16 mouse cellular contexts compared by ENCODE assay signal in genomic region chr19:10431410-10431809, GRCm38 (mm10). TPM values are rescaled to one million over a fixed set of nuclear protein-coding genes. Genes with fewer than 3 reads are reported as not detected.
DNase-seq lines count a peak whose midpoint lies in the region; ATAC-seq and TF ChIP-seq lines count a peak whose summit lies in the region.
"Had no signal": no experiment of that assay in that cellular context is flagged by ENCODE, and none has a peak within 500 bp of the region (broad histone marks: within the 10 kb centered on the region; RNA-seq: fewer than 3 reads in every experiment).

No protein-coding gene starts in this region.

- H3K9ac ChIP-seq in forebrain, embryonic 12.5 days = no peak overlapping the region
- no peak overlapping the region for H3K9ac ChIP-seq in forebrain, embryonic 14.5 days (ENCODE audit: low read length)
- H3K9ac ChIP-seq in midbrain, embryonic 11.5 days (ENCODE audit: low read length) = no peak overlapping the region
- no peak overlapping the region for H3K9ac ChIP-seq in midbrain, postnatal 0 days (replicated peaks; ENCODE audit: low read length, poor library complexity, severe bottlenecking)
- peak overlapping the region; percentile 31; the same call in 1 of the 2 replicates for H3K9ac ChIP-seq in liver, embryonic 13.5 days
- H3K9ac ChIP-seq: forebrain, postnatal 0 days; heart, embryonic 12.5 days; limb, embryonic 12.5 days had no signal

- no peak overlapping the region for H3K4me3 ChIP-seq in forebrain, embryonic 12.5 days (replicated peaks)
- H3K4me3 ChIP-seq in forebrain, embryonic 14.5 days (ENCODE audit: low read depth, low read length) = no peak overlapping the region
- H3K4me3 ChIP-seq in midbrain, embryonic 11.5 days (ENCODE audit: low read depth, low read length) = no peak overlapping the region
- H3K4me3 ChIP-seq in midbrain, postnatal 0 days (ENCODE audit: low read depth, low read length) = no peak overlapping the region
- H3K4me3 ChIP-seq in liver, embryonic 13.5 days (replicated peaks) = no peak overlapping the region
- H3K4me3 ChIP-seq: heart, embryonic 12.5 days; limb, embryonic 12.5 days had no signal

- no peaks in the 10 kb centered on the region for H3K36me3 ChIP-seq in forebrain, embryonic 12.5 days (replicated peaks)
- H3K36me3 ChIP-seq in forebrain, embryonic 14.5 days (ENCODE audit: control insufficient read depth, insufficient read depth, low read length) = no peaks in the 10 kb centered on the region; the same call in 1 of the 2 replicates
- no peaks in the 10 kb centered on the region for H3K36me3 ChIP-seq in midbrain, embryonic 11.5 days (ENCODE audit: control insufficient read depth, insufficient read depth, low read length)
- H3K36me3 ChIP-seq in midbrain, postnatal 0 days (ENCODE audit: insufficient read depth, low read length) = peaks cover 8% of the 10 kb centered on the region; the same call in 1 of the 2 replicates
- H3K36me3 ChIP-seq in liver, embryonic 13.5 days = no peaks in the 10 kb centered on the region
- H3K36me3 ChIP-seq: heart, embryonic 12.5 days; limb, embryonic 12.5 days had no signal

- ATAC-seq in forebrain, embryonic 12.5 days (ENCODE audit: low FRiP score) = no peak
- no peak for ATAC-seq in forebrain, embryonic 14.5 days
- 0 out of 2 replicates have a peak, but pooled peaks have one; percentile 17 for ATAC-seq in midbrain, embryonic 11.5 days (ENCODE audit: low FRiP score)
- no peak; the same call in 1 of the 2 replicates for ATAC-seq in midbrain, postnatal 0 days (ENCODE audit: low FRiP score)
- ATAC-seq in liver, embryonic 13.5 days (ENCODE audit: low read depth) = peak; percentile 82
- ATAC-seq: forebrain, postnatal 0 days; hindbrain, embryonic 16.5 days; intestine, postnatal 0 days had no signal

- TF ChIP-seq CTCF in midbrain, postnatal 0 days (IDR thresholded peaks at IDR 0.05) = no peak

- 71% methylated on average over 3 of the region's 3 CpGs for WGBS in forebrain, embryonic 12.5 days
- WGBS in forebrain, embryonic 14.5 days = 61% methylated on average over 3 of the region's 3 CpGs
- 66% methylated on average over 3 of the region's 3 CpGs for WGBS in midbrain, embryonic 11.5 days
- 49% methylated on average over 3 of the region's 3 CpGs for WGBS in midbrain, postnatal 0 days
- 10% methylated on average over 3 of the region's 3 CpGs for WGBS in liver, embryonic 13.5 days (ENCODE audit: insufficient replicate concordance)

- no peak overlapping the region for H3K4me2 ChIP-seq in forebrain, embryonic 12.5 days
- no peak overlapping the region for H3K4me2 ChIP-seq in forebrain, embryonic 14.5 days (ENCODE audit: low read length)
- H3K4me2 ChIP-seq in midbrain, embryonic 11.5 days = no peak overlapping the region
- no peak overlapping the region for H3K4me2 ChIP-seq in midbrain, postnatal 0 days (ENCODE audit: low read depth, low read length, poor library complexity, severe bottlenecking)
- H3K4me2 ChIP-seq in liver, embryonic 13.5 days = peak overlapping the region; percentile 22
- H3K4me2 ChIP-seq: heart, embryonic 12.5 days; limb, embryonic 12.5 days had no signal

- no peak for DNase-seq in forebrain, embryonic 14.5 days (ENCODE audit: low spot score)
- DNase-seq in midbrain, embryonic 11.5 days (ENCODE audit: low spot score, missing footprints) = no peak
- DNase-seq in midbrain, postnatal 0 days (ENCODE audit: low spot score) = no peak
- peak; percentile 27 for DNase-seq in liver, embryonic 13.5 days
- peak; percentile 52 for DNase-seq in retina, postnatal 1 day
- no peak for DNase-seq in kidney, adult 9 months
- DNase-seq in testis, postnatal 10 days (ENCODE audit: low spot score) = no peak
- DNase-seq: adrenal gland, postnatal 14 days; forebrain, postnatal 0 days; gastrocnemius, postnatal 14 days; kidney, postnatal 10 days had no signal

- 0 out of 2 replicates have a peak overlapping the region, but pooled peaks have one; percentile 8 for H3K27ac ChIP-seq in forebrain, embryonic 12.5 days
- H3K27ac ChIP-seq in forebrain, embryonic 14.5 days (ENCODE audit: low read depth, low read length) = no peak overlapping the region
- no peak overlapping the region for H3K27ac ChIP-seq in midbrain, embryonic 11.5 days (ENCODE audit: low read depth, low read length)
- H3K27ac ChIP-seq in midbrain, postnatal 0 days (ENCODE audit: low read depth, low read length) = no peak overlapping the region
- 0 out of 2 replicates have a peak overlapping the region, but pooled peaks have one; percentile 29 for H3K27ac ChIP-seq in liver, embryonic 13.5 days
- H3K27ac ChIP-seq: limb, embryonic 12.5 days had no signal

- no peaks in the 10 kb centered on the region for H3K9me3 ChIP-seq in forebrain, embryonic 12.5 days
- no peaks in the 10 kb centered on the region for H3K9me3 ChIP-seq in forebrain, embryonic 14.5 days (replicated peaks; ENCODE audit: control insufficient read depth, low read length)
- no peaks in the 10 kb centered on the region for H3K9me3 ChIP-seq in midbrain, embryonic 11.5 days (ENCODE audit: control insufficient read depth, low read length)
- H3K9me3 ChIP-seq in midbrain, postnatal 0 days (ENCODE audit: low read length) = no peaks in the 10 kb centered on the region
- H3K9me3 ChIP-seq in liver, embryonic 13.5 days (replicated peaks) = no peaks in the 10 kb centered on the region
- H3K9me3 ChIP-seq: heart, embryonic 12.5 days; limb, embryonic 12.5 days had no signal

- H3K4me1 ChIP-seq in forebrain, embryonic 12.5 days = peaks cover 17% of the 10 kb centered on the region
- no peaks in the 10 kb centered on the region; the same call in 1 of the 2 replicates for H3K4me1 ChIP-seq in forebrain, embryonic 14.5 days (ENCODE audit: control insufficient read depth, insufficient read depth, low read length)
- H3K4me1 ChIP-seq in midbrain, embryonic 11.5 days (ENCODE audit: control insufficient read depth, insufficient read depth, low read length) = peaks cover 2% of the 10 kb centered on the region
- no peaks in the 10 kb centered on the region for H3K4me1 ChIP-seq in midbrain, postnatal 0 days (ENCODE audit: insufficient read depth, low read length)
- peaks cover 35% of the 10 kb centered on the region for H3K4me1 ChIP-seq in liver, embryonic 13.5 days (replicated peaks)

- peaks cover 13% of the 10 kb centered on the region; the same call in 1 of the 2 replicates for H3K27me3 ChIP-seq in forebrain, embryonic 12.5 days
- no peaks in the 10 kb centered on the region for H3K27me3 ChIP-seq in forebrain, embryonic 14.5 days (replicated peaks; ENCODE audit: control insufficient read depth, insufficient read depth, low read length)
- H3K27me3 ChIP-seq in midbrain, embryonic 11.5 days (ENCODE audit: control insufficient read depth, insufficient read depth, low read length) = no peaks in the 10 kb centered on the region
- H3K27me3 ChIP-seq in midbrain, postnatal 0 days (ENCODE audit: insufficient read depth, low read length) = no peaks in the 10 kb centered on the region
- peaks cover 15% of the 10 kb centered on the region for H3K27me3 ChIP-seq in liver, embryonic 13.5 days

RNA-seq across cellular contexts. Expression of gene Lrrc10b, which starts 25.9 kb away (rescaled TPM):
- 0.83 and 1.1 TPM in 2 replicates for polyA plus RNA-seq in forebrain, embryonic 12.5 days (2016; fragmentation: Nextera tagmentation; extraction: Ambion mirVana)
- 0.49 and 0.76 TPM in 2 replicates for polyA plus RNA-seq in forebrain, embryonic 14.5 days (2014; fragmentation: Nextera tagmentation; extraction: Ambion mirVana)
- polyA plus RNA-seq in midbrain, embryonic 11.5 days (2014; fragmentation: Nextera tagmentation; extraction: Ambion mirVana) = 0.55 and 0.59 TPM in 2 replicates
- 6.2 and 8.7 TPM in 2 replicates for total RNA-seq in midbrain, postnatal 0 days (2014; rRNA removed)
- polyA plus RNA-seq in midbrain, postnatal 0 days (2015; fragmentation: Nextera tagmentation; extraction: Ambion mirVana) = 2.2 and 2.3 TPM in 2 replicates
- polyA plus RNA-seq in liver, embryonic 13.5 days (2015; fragmentation: Nextera tagmentation; extraction: Ambion mirVana) = 0.06 TPM in 1 of 2 replicates, not detected in the other

RNA-seq across cellular contexts. Expression of gene Syt7, which starts 42.5 kb away (rescaled TPM):
- 2.7 and 5.5 TPM in 2 replicates for polyA plus RNA-seq in forebrain, embryonic 12.5 days (2016; fragmentation: Nextera tagmentation; extraction: Ambion mirVana)
- 5.8 and 6.1 TPM in 2 replicates for polyA plus RNA-seq in forebrain, embryonic 14.5 days (2014; fragmentation: Nextera tagmentation; extraction: Ambion mirVana)
- 3.0 and 3.9 TPM in 2 replicates for polyA plus RNA-seq in midbrain, embryonic 11.5 days (2014; fragmentation: Nextera tagmentation; extraction: Ambion mirVana)
- 138 and 140 TPM in 2 replicates for total RNA-seq in midbrain, postnatal 0 days (2014; rRNA removed)
- polyA plus RNA-seq in midbrain, postnatal 0 days (2015; fragmentation: Nextera tagmentation; extraction: Ambion mirVana) = 14.7 and 19.0 TPM in 2 replicates
- polyA plus RNA-seq in liver, embryonic 13.5 days (2015; fragmentation: Nextera tagmentation; extraction: Ambion mirVana) = 0.10 and 0.21 TPM in 2 replicates

RNA-seq across cellular contexts. Expression of gene Ppp1r32, which starts 51.3 kb away (rescaled TPM):
- polyA plus RNA-seq in forebrain, embryonic 12.5 days (2016; fragmentation: Nextera tagmentation; extraction: Ambion mirVana) = 0.58 and 0.97 TPM in 2 replicates
- polyA plus RNA-seq in forebrain, embryonic 14.5 days (2014; fragmentation: Nextera tagmentation; extraction: Ambion mirVana) = 2.5 and 2.6 TPM in 2 replicates
- polyA plus RNA-seq in midbrain, embryonic 11.5 days (2014; fragmentation: Nextera tagmentation; extraction: Ambion mirVana) = 0.21 and 0.48 TPM in 2 replicates
- total RNA-seq in midbrain, postnatal 0 days (2014; rRNA removed) = 4.9 and 7.8 TPM in 2 replicates
- 5.0 and 5.3 TPM in 2 replicates for polyA plus RNA-seq in midbrain, postnatal 0 days (2015; fragmentation: Nextera tagmentation; extraction: Ambion mirVana)
- not detected in 2 replicates for polyA plus RNA-seq in liver, embryonic 13.5 days (2015; fragmentation: Nextera tagmentation; extraction: Ambion mirVana)
- polyA plus RNA-seq: heart, embryonic 12.5 days; limb, embryonic 12.5 days had no signal

Comparison
In these comparisons a context has a peak if more than half of its experiments do, and no peak if none do; other contexts are left out.
1. ATAC-seq: peak in midbrain, embryonic 11.5 days (single experiment) and liver, embryonic 13.5 days (single experiment); none in forebrain, embryonic 12.5 days (single experiment), forebrain, embryonic 14.5 days (single experiment) and midbrain, postnatal 0 days (single experiment).
2. H3K27ac ChIP-seq: peak in forebrain, embryonic 12.5 days (single experiment) and liver, embryonic 13.5 days (single experiment); none in forebrain, embryonic 14.5 days (single experiment), midbrain, embryonic 11.5 days (single experiment) and midbrain, postnatal 0 days (single experiment).
3. DNase-seq: peak in liver, embryonic 13.5 days (single experiment) and retina, postnatal 1 day (single experiment); none in forebrain, embryonic 14.5 days (single experiment), midbrain, embryonic 11.5 days (single experiment), midbrain, postnatal 0 days (single experiment), kidney, adult 9 months (single experiment) and testis, postnatal 10 days (single experiment).